Mouse (Mus musculus): ENCODE measurements around the gene Npepl1. TPM values are rescaled to one million over a fixed set of nuclear protein-coding genes. Genes with fewer than 3 reads are reported as not detected.
A peak's percentile ranks its signal among the peaks of the same experiment; 100 is the strongest.

Npepl1 gene
- total RNA-seq, 2 experiments from 2014 or later, result 11.8 to 13.9 TPM

DNA sequence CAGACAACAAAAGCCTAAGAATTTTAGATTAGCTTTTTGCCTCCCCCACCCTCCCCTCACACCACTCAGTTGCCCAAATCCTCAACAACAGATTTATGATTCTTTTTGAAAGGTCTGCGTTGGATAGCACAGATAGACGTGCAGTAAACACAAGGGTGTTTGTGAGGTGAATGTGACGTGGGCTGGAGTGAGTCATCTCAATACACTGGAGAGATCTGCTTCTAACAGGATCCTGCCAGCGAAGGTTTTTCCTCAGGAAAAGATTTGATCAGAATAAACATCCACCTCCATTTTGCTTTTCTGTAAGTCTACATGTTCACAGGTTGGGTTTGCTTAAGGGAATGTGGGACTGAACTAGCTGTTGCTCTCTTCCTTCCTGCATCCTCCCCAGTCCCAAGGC is 6.6 kb upstream of the Npepl1 start:
- no peak for DNase-seq (ENCODE audit: low spot score in 2 of 2)

DNA sequence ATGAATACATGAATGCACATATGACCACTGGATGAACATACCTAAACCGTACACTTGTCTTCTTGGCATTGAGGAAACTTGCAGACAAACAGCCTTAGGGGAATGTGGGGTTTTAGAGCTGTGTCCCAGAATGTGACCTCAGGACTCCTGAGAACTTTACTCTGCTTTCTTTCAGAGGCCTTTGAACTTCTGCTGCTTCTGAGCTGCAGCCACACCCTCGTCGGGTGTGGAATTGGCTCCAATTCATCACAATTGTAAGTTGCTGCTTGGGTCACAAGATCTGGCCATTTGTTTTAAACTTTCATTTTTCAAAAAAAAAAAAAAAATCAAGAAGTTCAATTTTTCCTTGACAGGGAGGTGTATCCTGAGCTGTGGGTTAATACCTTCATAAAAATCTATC is 2.8 kb upstream of the Npepl1 start:
- DNase-seq (ENCODE audit: low spot score in 2 of 2), result no peak

DNA sequence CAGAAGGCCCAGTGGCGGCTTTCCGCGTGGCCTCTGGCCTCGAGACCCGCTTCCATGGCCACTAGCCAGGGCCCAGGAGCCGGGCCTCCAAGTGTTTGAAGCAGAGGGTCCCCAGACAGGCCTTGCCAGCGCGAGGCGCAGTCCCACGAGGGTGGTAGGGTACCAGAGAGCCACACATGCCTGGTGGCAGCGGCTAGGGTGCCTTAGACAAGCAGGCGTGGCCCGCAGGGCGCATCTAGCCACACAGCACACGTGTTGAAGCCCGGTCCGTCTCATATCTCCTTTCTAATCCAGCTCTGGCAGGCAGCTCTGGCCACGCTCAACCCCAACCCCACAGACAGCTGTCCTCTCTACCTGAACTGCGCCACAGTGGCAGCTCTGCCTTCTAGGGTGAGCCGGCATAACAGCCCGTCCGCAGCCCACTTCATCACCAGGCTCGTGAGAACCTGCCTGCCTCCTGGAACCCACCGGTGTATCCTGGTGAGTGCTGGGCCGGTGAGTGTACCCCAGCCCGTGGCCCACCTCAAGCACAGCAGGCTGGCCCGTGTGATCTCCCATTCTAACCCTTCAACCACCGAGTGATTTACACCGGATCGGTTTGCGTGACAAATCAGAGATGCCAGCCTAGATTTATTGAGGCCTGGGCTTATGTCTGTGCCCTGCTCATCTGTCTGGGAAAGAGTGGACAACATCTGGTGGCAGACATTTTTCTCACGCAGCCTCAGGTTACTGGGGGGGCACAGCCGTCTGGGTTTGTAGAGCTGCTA is 817 bp downstream of the Npepl1 start:
- DNase-seq (ENCODE audit: low spot score in 2 of 2), result no peak

DNA sequence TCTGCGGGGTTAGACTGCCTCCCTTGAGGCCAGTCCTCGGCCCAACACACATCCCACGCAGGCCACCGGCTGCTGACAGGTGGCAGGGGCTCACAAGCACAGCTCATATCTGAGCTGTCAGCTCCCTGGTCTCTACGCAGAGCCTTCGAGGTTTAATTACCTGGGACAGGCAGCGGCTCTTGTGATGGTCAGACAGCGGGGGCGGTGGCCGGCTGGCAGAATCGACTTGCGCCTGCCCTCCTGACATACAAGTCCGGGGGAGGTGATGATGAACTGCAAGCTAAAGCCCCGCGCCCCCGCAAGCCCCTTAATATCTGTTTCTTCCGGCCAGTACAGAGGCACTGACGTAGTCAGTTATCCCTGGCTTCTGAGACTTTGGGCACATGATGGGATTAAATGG is 2.8 kb downstream of the Npepl1 start:
- no peak for DNase-seq (ENCODE audit: low spot score in 2 of 2)

DNA sequence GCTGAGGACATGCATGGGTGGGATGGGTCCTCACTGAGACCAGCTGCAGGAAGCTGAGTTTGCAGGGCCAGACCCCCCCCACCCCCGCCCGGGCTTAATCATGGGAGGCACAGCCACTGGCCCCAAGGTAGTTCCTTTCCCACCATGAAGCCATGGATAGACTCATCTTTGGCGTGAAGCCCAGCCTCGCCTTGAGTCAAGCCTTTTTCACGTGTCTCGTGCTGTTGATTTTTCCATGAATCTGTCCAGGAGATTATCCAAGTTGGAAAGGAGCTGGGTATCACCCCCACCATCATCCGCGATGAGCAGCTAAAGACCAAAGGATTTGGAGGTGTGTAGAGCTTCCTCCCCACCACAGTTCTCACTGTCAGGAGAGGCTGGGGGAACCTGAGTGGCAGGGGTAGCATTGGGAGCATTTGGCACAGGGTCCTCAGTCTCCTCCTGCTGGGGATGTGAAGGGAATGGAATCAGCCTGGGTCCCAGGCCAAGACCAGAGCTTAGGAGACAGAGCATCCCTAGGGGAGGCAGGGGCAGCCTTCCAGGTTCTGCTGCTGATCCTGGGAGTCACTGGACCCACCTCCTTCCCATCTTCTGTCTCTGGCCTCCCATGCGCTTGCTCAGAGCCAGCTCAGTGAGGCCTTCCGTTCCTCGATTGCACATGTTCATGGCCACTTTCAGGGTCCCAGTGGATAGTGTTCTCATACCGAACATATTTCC is 4.2 kb downstream of the Npepl1 start:
- no peak for DNase-seq (ENCODE audit: low spot score in 2 of 2)

DNA sequence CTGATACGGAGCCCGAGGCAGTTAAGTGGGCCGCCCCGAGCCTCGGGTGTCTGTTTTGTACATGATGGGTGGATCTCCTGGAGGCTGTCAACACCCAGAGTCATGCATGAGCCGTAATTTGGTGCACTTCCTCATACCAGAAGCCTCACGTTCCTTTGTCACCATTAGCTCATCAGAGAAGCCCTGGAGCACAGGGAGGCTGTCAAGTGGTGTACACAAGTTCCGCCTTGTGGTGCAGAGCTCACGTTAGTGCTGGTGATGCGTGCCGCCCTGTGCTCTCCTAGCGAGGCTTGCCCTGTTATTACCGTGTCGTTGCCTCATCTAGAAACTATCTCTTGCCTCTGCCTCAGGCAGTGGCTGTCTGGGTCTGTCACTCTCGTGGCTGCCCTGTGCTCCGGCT is 6.8 kb downstream of the Npepl1 start:
- no peak for DNase-seq (ENCODE audit: low spot score in 2 of 2)

DNA sequence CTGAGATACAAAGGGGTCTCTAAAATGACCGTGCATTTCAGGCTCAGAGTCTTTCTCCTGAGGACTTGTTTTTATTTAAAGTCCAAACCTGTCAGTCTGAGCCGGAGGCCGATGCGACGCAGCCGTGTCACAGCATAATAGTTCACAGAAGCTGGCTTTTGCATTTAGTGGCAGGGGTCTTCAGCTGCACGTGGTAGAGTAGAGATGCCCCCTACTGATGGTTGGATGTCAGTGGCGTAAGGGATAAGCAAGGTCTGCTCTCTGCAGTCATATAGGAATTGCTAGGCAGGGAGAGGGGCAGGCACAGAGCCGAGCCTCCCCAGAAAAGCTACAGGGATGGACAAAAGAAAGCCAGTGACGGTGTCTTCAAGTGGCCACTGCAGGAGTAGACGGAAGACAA is 8.0 kb downstream of the Npepl1 start:
- no peak for DNase-seq (ENCODE audit: low spot score in 2 of 2)

DNA sequence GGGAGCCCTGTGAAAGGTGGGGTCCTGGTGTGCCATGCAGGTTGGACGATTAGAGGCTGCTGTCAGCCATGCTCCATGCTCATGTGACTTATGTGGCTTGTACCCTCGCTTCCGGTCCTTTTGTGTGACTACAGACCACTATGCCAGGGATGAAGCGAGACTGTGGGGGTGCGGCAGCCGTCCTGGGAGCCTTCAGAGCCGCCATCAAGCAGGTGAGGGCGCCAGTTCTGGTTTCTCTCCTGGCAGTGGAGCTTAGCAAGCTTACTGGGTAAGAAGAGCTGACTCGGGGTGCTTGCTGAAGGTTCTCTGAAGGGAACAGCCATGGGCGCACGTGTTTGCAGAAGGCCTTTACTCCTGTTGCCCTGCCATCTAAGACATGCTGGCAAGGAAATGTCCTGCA is 9.1 kb downstream of the Npepl1 start:
- no peak for DNase-seq (ENCODE audit: low spot score in 2 of 2)

DNA sequence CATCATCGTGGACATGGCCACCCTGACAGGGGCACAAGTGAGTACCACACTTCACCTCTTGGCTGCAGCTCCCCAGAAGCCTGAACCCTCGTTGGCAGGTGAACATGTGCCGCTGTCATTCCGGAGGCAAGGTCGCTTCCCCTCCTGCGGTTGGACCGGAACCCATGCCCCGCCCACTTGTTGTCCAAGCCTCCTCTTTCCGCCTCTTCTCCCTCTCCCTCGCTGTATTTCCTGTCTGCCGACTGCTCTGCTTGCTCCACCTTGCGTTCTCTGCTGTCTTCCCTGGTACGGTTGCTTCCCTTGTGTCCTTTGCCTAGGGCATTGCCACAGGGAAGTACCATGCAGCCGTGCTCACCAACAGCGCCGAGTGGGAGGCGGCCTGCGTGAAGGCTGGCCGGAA is 10.5 kb downstream of the Npepl1 start:
- DNase-seq (ENCODE audit: low spot score in 2 of 2), result no peak

DNA sequence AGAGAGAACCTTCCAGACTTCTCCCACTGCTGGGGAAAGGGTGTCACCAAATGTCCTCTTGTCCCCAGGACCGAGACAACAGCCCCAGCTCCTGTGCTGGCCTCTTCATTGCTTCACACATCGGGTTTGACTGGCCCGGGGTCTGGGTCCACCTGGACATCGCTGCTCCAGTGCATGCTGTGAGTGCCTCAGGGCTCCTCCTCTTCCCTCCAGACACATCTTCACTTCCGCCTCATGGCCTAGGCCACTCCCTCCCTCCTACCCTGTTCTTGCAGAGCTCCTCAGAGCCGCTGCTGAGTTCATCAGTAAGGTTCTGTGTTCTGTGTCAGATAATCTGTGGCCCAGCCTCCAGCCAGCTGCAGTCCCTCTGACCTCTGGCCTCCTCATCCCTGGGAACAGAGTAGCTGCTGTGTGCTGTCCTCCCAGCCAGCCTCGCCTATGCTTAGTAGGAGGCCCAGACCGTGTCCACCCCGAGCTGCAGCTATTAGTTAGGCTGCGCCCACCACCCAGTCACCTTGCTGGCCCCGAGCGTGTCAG is 11.3 kb downstream of the Npepl1 start:
- DNase-seq (ENCODE audit: low spot score in 2 of 2), result no peak

DNA sequence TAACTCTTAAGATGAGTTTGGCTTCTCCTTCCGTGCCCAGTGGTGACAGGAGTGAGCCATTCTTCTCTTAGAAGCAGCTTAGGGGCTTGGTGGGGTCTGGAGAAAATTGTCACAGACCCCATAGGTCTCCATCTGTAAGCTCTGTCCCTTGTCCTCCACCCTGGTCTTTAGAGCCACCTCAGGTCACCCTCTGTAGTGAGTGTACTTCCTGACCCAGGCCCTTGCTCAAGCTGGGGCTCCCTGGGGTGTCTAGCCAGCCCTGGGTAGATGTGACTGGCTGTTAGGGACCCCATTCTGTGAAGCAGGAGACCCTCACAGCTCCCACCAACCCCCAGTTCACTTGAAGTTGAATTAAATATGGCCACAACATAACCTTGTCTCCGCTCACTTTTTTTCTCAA is 12.2 kb downstream of the Npepl1 start:
- no peak for DNase-seq (ENCODE audit: low spot score in 2 of 2)

DNA sequence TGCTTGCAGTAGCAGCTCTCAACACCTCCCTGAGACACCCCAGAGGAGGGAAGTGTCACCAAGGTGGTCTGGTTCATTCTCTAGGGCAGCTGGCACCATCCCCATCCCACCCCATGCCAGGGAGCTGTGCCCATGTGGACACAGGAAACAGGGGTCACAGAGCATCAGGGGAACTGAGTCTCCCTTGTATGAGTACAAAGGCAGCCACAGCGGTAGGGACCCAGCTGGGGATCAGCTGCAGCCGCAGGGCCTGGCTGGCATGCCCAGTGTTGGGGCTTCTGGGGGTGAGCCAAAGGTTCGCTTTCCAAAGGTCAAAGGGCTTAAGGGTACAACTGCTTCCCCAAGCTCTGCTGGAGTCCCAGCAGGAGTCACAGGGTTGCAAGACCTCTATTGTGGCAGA is 13.6 kb downstream of the Npepl1 start:
- no peak for DNase-seq (ENCODE audit: low spot score in 2 of 2)

DNA sequence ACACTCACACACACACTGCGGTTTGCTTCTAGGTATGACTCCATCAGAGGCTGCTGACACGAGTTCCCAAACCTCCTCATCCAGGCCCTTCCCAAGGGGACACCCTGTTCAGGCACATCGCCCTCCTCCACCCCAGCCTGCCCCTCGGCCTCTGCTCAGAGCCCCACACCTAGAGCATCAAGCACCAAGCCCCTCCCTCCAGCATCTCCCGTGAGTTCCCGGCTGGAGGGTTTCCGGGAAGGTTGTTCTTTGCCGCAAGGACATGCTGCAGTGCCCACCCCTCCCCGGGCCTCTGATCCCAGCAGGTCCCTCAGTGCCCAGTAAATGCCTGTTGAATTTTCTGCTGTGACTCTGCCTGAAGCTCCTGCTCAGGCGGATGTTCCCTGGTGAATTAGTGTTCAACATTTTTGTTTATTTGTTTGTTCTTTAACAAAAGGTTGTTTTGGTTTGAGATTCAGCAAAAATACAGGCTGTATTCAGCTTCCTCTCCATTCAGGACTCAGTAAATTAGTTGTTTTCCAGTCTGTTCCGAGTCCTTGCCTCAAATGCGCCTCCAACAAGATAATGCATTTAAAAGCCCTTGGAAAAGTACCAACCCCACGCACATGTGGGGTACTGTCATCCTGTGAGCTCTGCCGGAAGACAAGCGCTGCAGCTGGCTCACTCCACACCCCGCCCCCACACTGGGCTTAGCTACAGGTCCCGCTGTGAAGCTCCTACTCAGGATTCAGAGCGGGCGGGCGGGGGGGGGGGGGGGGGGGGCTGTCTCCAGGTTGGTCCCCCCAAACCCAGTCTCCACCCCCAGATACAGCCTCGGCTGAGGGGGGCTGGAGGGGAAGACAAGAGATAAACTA is 16.6 kb downstream of the Npepl1 start:
- peak; percentile 79 to 83 for DNase-seq (ENCODE audit: low spot score in 2 of 2)

DNA sequence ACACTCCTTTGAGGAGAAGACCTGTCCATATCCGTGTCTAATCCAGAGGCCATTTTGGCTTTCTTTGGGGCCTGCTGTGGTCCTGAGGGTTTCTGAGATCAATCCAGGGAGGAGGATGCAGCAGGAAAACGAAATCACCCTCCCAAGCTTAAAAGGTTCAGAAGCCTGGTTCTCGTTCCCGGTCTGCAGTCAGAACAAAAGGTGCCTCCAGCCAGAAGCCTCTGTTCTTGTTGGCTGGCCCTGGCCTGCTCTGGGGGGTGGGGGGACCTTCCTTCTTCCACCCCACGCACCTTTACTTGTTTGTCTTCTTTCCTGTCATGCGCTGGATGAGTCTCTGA is 17.2 kb downstream of the Npepl1 start:
- no peak for DNase-seq (ENCODE audit: low spot score in 2 of 2)

DNA sequence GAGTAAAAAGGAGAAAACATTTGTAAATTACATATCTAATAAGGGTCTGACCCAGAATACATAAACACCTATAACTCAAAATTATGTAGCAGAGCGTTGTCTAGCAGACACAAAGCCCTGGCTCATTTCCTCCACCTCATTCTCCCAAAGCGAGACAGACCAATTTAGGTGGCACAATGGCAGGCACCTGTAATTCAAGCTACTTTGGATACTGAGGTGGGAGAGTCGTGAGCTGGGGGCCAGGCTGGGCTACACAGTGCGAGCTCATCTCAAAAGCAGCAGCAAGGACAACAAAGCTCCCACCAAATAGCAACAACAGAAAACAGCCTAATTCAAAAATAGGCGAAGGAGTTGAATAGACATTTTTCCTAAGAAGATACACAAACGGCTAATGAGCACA is 18.8 kb downstream of the Npepl1 start:
- no peak for DNase-seq (ENCODE audit: low spot score in 2 of 2)

DNA sequence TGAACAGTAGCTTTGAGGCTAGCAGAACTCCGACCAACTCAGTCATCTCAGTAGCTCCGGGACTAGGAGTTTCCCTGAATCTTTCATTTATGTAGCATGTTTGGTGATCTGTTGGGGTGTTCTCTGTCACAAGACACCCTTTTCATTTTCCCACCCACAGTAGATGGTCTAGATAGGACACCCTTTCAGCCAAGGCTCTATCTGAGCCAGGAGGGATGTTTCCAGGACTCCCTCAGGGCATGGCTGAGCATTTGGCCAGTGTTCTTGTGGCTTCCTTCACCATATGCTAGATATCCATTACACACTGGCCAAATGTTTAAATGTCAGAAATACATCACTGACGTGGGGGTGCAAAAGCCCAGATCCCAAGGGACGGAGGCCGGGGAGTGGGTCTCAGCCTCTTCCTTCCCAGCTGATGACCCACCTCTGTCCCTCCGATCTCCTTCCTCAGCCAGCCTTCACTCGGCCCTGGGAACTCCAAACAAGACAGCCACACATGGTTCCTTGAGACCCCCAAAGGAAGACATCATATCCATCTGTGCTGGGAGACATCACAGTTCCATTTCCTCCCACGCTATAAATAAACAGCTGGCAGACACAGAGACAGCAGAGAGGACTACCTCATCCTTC is 20.4 kb downstream of the Npepl1 start:
- DNase-seq (ENCODE audit: low spot score in 2 of 2), result no peak

DNA sequence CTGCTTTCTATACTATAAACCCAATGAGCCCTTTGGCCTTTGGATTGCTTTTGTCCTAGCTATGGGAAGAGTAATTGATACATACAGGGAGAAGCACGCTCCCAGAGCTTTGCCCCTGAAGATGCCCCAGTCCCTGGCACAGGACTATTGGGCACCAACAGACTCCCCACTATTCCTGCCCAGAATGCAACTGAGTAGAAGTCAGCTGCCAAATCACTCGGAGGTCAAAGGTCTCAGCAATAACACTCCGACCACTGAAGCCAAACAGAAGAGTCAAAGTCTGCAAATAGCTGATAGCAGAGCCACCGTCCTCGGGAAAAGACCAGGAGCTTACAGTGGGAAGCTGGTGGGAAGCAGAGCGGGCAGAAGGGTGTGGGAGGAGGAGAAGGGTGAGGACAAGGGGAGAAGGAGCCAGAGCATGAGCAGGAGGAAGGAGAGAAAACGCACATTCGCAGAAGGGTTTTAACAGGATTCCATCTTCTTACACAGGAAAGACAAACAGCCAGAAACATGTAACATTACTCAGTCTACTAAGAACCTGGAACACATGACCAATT is 22.3 kb downstream of the Npepl1 start:
- DNase-seq (ENCODE audit: low spot score in 2 of 2), result no peak

DNA sequence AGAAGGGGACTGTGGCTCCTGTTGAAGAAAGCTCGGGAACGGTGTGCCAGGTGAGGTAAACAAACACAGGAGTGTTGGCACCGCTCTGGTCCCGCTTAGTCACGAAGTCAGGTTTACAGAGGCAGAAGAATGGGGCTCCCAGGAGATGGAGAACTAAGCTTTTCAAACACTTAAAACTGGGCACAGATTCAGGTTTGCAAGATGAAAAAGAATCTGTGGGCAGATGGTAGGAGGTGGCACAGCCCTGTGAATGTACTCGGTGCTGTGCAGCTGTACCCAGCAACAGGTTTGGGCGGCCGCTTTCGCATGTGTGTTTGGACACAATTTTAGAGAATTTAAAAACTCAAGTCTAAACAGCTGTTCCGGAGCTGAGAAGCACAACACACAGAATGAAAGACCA is 48.9 kb downstream of the Npepl1 start:
- peak; percentile 68 to 71 for DNase-seq (ENCODE audit: low spot score in 2 of 2)

DNA sequence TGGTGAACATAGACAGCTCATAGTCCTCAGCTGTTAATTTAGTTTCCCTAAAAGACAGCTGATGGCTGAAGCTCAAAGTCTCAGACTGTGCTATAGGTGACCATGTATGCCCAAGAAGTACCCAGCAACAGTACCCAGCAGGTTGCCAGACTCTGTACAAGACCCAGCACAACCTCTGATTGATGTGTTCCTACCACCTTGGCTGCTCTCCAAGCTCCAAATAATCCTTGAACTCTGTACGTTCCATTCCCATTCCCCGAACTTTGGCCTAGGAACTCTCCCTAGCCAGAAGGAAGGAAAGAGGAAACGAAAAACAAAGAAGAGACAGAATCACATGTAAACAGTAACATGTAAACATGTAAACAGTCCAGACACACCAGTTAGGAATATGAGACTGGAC is 50.3 kb downstream of the Npepl1 start:
- no peak for DNase-seq (ENCODE audit: low spot score in 2 of 2)

Measured in left cerebral cortex, adult 18-20 months (tissue).